Mouse (Mus musculus): ENCODE data around the gene Ccdc33.

The Ccdc33 gene

DNA sequence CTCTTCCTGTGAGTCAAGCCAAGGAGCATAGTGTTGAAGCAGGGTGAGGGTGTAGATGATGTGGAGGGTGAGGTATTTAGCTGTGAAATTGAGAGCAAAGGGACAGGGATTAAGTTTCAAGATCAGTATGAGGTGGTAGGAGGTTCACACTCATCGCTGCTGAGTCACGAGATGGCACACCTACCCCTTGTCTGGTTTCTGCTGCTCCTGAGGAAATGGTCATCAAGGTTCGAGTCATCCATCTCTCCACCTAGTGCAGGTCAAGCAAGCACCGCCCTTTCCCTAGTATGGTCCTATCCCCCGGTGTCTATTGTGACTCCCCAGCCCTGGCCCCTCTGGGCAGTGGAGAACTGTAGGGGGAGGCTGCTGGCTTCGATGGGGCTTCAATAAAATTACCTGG, 129.3 kb downstream of the Ccdc33 start:
- in situ Hi-C loops (cut with MboI; ENCODE audit: low sequenced_read_pairs): no loop called here

DNA sequence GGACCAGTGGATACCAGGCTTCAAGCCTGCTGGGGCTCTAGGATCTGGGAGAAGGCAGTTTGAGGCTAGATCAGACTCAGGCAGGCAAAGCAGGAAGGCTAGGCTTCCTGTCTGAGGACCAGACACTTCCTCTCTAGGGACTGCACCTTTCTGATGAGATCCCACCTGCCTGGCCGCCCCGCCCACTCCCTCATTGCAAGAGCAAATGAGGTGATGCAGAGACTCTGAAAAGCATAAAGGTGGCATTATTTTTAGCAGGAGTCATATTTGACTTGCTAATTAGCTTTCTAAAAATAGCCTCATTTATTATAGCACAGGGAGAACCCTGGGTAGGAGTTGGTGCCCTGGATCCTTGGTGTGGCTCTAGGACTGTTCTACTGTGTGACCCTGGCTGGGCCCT, 130.5 kb downstream of the Ccdc33 start:
- in situ Hi-C loops (cut with MboI; ENCODE audit: low sequenced_read_pairs): no loop called here

DNA sequence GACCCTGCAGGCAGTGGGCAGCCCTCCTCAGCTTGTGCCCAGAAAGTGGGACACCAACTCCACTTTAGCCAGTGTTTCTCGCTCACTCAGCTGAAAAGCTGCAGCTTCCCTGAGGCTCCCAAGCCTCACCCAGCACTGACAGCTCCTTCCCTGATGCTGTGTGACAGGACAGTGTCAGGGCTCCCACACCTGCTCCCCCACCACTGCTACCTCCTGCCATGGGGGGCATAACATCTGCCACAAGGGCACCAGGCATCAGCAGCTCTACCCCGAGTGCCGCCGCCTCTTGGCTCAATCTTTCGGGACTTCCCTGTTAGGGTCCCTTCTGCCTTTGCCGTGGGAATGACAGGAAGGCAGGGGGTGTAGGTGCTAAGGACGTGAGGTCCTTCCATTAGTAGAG, 132.3 kb downstream of the Ccdc33 start:
- in situ Hi-C loops (cut with MboI; ENCODE audit: low sequenced_read_pairs): no loop called here

DNA sequence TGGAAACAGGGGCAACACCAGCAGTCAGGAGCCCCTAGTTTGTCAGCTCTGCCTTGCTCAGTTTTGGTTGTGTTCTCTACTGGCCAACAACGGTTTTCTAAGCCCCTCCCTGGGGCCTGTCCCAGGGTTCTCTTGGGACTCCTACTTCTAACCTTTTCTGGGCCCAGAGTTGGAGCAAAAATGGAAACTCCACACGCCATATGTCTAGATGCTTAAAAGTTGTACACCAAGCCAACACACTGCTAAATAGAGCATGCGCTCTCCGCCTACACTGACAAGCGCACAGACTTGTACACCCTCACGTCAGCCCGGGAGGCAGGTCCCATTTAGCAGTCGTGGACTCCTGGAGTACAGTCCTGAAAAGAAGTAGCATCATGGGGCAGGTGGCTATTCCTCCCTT, 133.3 kb downstream of the Ccdc33 start:
- in situ Hi-C loops (cut with MboI; ENCODE audit: low sequenced_read_pairs): no loop called here

DNA sequence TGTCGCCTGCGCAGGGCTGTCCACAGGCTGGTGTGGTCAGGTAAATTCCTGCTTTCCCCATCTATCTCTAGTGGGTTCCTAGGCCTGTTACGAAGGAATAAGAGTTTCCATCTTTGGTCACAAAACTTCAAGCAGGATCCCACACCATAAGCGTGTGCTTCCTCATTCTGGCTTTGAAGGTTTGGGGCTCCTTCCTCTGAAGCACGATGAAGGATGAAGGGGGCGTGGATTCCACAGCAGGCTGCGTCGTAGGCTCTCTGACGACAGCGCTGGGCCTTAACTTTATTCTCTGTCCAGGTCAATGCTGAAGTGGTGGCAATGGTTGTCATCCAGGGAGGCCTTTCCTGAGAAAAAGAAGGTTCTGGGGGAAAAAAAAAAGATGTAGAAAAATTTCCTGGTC, 138.1 kb downstream of the Ccdc33 start:
- in situ Hi-C loops (cut with MboI; ENCODE audit: low sequenced_read_pairs): no loop called here

DNA sequence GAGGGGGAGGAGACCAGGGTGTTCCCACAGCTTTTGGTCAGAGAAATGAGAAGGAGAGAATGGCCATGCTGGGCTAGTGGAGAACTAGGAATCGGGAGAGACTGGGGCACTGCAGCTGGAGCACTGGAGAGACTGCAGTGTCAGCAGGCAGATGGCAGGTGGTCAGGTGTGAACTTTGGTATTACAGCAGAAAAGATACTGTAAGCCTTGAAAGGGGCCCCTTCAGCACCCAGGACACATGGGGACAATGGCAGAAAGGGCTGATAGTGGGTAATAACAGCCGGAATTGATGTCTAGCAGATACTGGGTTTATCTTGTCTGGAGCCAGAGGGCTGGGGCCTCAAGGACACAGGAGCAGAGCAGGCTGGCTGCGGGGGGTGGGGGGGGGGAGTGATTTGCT, 139.8 kb downstream of the Ccdc33 start:
- in situ Hi-C loops (cut with MboI; ENCODE audit: low sequenced_read_pairs): no loop called here

Data from CH12F3 (cell line).